Mouse (Mus musculus): ENCODE measurements around the gene Zwilch.
"Not testable (repeated sequence)": the region's sequence is repeated elsewhere in the genome, so short reads cannot be mapped to it uniquely, and the experiment has no call there.

Zwilch gene

DNA sequence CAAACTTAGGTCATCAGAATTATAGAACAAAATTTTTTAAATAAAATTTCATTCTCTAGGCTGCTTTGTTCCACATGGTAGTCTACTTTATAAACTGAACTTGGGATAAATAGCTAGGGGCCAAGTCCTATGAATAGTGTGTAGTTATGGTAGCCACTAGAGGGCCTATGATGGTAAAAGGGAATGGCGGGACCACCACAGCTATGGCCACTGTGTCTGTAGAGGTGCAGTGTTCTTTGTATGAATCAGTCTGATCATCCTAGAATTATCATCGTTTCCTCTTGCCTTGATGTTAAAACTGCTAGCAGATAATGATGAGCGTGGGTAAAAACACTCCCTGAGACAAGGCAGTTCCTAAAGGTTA is 5.7 kb upstream of the Zwilch start:
- DNase-seq: no peak

DNA sequence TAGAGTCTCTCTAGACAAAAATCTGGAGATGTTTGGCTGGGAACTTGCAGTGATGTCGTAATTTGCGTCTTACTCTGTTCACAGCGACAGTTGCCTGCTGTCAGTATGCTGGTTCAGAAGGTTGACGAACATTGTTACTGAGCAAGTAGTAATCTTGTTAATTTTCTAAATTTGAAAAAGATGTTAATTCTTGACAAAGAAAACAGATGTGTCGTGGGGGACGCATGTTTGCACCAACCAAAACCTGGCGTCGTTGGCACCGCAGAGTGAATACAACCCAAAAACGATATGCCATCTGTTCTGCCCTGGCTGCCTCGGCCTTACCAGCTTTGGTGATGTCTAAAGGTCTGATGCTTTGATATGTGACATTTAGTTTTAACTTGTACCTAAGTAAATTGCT is 2.5 kb upstream of the Zwilch start:
- DNase-seq: no peak

DNA sequence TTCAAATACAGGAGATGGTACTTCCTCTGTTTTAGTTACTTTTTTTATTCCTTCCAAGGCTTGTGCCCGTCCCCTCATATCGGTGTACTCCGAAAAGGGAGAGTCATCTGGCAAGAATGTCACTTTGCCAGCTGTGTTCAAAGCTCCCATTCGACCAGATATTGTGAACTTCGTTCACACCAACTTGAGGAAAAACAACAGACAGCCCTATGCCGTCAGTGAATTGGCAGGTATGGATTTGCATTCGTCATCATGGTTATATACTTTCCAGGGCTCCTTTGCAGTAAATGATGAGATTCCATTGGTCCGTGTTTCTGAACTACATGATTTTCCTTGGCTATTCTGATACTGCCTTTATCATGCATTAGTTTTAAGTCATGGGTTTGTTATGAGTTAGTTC is 1.9 kb upstream of the Zwilch start:
- no peak for DNase-seq

DNA sequence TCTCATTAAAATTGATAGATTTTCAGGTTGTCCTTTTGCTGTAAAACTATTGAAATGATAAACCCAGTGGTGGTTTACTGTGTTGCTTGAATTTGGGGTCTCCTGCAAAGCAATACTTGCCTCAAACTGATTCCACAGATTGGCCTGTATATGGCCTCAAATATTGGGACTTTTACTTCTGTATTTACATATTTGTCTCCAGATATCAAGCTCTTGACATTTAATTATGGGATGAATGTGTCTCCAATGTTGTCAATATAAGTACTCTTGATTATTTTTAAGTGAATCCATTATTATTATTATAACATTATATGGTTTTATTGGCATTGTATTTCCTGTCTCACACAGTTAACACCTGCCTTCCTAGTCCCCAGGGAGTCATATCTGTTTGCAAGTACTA is 1.4 kb upstream of the Zwilch start:
- DNase-seq: no peak

DNA sequence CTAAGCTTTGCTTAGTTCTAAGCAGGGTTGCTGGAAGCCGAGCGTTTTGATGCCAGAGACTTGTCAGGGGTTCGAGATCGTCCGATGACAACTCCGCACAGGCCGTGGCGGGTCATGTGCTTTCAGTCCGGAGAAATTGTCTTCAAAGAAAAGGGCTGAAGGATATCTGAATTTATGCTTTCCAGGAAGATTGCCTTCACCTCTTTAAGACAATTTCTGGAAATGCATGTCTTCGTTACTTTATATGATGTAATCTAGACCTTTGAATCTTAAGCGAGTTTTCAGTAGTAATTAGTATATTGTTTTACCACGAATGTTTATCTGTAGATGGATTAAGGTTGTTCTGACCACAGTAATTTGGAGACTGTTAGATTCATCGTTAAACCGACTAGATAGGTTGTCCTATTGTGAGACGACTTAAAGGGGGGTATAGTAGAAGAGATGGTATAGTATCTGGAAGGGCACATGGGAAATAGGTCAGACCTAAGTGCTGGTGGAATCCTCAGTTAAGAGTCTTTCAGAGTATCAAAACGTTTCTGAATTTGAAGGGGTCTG is 839 bp upstream of the Zwilch start:
- no peak for DNase-seq

DNA sequence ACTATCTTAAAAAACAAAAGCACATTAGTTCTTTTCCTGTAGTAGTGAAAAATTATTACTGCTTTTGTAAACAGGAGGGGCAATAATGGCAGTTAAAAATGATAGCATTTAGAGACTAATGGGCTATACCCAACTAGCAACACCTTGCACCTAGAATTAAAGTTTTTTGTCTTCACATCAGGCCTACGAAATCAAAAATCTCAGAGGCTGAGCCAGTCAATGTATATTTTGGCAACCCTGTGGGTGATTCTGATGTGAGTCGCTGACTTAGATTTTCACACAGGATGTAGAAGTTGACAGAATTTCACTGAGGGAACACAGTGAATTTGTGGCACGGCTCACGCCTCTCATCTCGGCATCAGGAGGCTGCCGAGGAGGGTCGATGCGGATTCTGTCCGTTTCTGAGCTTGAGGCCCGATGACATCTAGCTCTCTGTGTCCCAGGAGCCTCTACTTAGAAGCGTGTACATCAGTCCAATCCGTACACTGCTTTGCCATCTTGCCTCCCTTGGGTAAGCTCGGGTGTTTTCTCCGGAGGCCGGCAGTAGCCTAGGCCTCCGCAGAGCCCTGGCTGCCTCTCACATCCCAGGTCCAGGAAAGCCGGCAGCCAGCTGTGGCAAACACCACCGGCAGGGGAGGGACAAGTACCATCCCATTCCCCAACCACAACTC is 624 bp downstream of the Zwilch start:
- no peak for DNase-seq

DNA sequence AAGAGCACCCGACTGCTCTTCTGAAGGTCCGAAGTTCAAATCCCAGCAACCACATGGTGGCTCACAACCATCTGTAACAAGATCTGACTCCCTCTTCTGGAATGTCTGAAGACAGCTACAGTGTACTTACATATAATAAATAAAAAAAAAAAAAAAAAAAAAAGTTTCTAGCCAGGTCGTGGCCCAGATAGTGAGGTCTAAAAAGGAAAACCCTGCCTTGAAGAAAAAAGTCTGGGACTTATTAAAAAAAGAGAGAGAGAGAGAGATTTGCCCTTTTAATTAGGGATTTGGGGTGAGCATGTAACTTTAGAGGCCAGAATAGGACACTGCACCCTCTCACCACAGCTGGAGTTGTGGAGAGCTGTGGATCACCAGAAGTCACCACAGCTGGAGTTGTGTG is 2.9 kb downstream of the Zwilch start:
- DNase-seq: not testable (repeated sequence)

DNA sequence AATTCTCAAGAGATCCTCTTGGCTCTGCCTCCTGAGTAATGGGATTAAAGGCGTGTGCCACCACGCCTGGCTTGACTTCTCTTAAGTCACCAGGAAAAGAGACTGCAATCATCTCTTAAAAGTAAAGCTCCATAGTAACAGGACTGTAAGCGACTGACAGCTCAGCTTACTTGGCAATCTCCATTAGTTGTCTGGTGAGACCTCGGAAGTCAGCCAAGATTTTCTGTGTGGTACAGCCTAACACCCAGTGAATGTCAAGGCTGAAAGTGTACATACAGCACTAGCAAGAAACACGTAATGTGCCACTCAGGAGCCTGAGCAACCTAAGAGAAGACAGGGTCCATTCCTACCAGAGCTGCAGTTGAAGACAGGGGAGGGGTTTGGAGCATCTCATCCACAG is 12.4 kb downstream of the Zwilch start:
- DNase-seq: no peak

DNA sequence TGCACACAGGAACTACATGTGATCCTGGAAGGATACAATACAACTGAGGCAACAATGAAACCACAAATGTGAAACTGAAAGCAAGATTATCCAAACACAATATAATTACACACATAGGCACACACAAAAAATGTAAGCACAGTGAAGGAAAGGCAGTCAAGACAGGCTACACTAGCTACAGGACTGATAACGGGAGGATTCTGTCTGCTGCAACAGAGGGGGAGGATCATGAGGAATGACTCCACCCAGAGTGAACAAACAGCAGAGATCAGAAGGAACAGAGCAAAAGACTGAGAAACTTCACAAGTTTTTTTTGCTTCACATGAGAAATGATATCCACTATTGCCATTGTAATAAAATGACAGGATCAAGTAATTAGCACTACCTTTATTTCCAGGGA is 16.3 kb downstream of the Zwilch start:
- no peak for DNase-seq

DNA sequence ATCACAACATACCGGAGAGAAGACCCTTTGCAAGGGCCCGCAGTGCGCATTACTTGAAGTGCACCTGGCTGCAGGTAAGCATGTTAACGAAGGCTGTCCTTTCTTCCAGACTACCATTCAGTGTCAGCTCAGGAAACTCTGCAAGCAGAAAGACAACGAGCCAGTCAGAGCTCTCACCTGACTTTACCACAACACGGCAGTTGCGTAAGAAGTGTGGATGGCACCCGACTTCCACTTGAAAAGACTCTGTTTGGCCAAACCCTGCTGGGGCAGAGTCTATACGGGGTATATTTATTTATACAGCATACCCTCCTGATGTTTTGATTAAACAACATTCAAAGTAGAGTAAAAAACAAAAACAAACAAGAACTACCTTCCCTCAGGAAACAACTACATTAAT is 33.0 kb downstream of the Zwilch start:
- no peak for DNase-seq

DNA sequence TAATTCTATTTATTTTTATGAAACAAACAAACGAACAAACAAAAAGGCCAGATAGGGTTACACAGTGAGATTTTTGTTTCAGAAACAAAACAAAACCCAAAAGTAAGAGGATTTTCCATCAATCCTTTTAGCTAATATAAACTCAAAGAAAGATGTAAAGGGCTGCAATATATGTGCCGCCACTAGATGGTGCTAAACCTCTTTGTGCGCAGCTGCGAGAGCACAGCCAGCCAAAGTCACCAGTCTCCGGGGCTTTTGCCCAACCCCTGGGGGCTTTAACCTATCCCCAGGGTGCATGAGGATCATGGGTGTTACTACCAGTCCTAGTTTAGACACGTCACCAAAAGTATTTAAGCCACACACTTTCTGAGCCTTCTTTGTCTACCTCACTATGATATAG is 34.0 kb downstream of the Zwilch start:
- peak; percentile 49 for DNase-seq

DNA sequence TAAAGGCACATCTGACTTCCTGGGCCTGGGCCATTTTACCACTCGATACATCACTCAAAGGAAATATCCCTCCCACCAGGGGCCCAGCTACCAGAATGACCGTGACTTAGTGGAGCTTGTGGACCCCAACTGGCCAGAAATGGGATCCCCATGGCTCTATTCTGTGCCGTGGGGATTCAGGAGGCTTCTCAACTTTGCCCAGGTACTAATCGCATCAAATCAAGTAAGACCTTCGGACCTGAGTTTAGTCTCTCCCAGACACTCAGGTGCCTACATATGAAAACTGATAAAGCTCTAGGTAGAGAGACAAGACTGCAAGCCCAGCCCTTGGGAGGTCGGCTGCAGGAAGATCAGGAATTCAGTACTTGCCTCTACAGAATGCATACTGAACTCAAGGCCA is 41.3 kb downstream of the Zwilch start:
- DNase-seq: no peak

DNA sequence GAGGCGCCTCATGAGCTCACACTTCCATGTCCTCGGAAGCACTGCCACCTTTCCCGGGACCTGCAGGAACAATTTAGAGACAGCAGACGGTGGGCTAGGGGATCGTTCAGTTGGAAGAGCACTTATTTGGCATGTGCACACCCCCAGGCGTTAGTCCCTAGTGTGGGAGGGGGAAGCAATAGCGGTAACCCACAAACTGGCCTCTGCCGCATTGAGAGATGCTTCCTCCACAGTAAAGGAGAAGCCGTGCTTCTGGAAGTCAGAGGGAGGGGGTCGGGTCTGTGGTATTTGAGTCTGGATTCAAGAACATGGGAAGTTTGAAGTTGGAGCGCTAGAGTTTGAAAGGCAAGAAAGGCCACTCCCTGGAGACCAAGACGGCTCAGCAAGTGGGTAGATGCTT is 46.8 kb downstream of the Zwilch start:
- no peak for DNase-seq

DNA sequence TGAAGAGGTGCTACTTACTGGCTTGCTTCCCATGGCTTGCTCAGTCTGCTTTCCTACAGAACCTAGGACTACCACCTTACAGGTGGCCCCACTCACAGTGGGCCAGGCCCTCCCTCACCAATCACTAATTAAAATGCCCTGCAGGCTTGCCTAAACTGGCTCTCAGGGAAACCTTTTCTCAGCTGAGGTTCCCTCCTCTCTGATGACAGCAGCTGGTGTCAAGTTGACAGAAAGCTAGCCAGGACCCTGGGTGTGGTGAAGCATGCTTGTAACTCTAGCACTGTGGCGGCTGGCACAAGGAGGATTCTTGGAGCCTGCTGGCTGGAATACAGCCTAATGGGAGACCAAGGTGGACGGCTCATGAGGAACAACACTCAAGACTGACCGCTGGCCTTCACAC is 47.6 kb downstream of the Zwilch start:
- DNase-seq: no peak

DNA sequence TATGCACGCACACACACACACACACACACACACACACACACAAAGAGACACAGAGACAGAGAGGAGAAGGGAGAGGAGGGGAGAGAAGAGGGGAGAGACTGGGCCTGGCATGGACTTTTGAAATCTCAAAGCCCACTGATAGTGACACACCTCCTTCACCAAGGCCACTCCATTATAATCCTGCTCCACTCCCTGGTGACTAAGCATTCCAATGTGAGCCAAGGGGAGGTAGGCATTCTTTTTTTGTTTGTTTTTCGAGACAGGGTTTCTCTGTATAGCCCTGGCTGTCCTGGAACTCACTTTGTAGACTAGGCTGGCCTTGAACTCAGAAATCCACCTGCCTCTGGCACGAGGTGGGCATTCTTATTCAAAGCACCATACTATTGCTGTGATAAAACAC is 48.1 kb downstream of the Zwilch start:
- DNase-seq: not testable (repeated sequence)

DNA sequence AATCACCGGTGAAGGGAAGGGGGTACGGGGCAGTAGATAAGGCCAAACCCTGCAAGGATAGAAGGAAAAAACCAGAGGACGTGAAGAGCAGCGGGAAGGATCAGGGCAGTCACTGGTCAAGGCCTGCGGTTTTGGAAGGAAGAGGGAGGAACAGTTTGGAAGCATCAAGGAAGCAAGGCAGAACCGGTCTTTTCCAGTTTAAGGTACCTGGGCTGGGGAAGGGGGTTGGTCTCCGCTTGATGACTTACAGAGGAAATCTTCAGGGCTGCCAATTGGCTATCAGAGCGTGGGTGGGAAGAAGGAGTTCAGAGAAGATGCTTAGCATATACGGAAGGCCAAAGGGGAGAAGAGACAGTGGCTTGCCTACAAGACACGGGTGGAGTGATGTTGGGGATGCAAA is 50.3 kb downstream of the Zwilch start:
- DNase-seq: no peak

DNA sequence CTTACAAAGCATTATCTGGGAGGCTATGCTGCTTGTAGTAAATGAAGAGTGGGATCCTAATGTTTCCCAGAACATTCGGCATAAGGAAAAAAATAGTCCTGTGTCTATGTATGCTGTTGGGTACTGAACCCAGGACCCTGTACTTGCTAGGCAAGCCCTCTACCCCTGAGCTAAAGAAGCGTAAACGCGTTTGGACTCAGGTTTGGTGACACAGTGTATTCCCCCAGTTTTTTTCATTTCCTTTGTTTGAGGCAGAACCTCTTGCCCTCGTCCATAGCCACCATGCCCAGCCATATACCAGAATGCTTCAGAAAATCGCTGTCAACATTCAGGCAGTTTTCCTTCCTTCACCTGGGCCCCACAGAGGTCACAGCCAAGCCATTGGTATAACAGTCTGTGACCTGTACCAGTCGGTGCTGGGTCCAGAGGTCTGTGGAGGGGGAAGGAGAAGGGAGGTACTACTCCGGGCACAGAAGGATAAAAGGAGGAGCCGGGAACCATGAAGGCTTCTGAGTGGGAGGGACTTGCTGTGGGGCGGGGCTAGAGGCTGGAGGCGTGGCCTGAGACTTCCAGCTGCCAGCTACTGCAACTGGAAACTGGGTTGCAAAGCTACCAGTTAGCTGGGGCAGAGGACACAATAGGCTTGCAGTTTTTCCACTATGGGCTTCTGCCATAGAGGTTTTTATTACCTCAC is 52.2 kb downstream of the Zwilch start:
- peak; percentile 23 for DNase-seq

DNA sequence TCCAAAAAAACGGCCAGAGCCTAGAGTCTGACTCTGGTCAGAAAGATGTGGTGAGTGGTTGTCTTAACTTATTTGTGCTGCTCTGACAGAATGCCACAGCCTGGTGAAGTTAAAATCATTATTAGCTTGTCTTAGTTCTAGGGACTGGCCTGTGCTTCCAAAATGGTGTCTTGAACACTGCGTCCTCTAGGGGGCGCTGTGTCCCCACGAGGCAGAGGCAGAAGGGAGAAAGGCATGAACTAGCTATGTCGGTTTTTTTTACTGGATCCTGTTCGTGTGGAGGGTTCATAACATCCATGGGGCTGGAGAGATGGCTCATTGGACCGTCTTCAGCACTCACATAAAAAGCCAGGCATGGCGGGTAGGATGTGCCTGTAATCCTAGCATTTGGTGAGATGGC is 53.0 kb downstream of the Zwilch start:
- peak; percentile 60 for DNase-seq

DNA sequence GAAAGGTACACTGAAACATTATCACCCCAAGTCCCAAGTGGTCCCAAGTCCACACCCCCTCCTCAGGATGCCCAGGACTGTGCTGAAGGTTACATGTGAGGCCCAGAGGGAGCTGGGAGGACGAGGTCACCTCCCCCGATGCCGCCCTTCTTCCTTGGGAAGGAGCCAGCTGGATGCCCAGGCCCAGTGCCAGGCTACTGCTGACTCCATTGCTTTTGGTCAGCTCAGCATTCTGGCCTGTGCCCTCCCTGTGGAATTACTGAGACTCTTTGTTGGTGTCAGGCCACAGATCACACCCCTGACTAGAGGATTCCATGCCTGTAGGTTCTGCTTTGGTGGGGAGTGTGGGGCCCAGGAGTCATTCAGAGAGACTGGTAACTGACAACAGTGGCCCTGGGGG is 56.0 kb downstream of the Zwilch start, which contains the start of gene Lctl:
Gene Lctl, plus strand, starts transcription at position 272 of the 400 bp plus-strand sequence.
- no peak for DNase-seq

DNA sequence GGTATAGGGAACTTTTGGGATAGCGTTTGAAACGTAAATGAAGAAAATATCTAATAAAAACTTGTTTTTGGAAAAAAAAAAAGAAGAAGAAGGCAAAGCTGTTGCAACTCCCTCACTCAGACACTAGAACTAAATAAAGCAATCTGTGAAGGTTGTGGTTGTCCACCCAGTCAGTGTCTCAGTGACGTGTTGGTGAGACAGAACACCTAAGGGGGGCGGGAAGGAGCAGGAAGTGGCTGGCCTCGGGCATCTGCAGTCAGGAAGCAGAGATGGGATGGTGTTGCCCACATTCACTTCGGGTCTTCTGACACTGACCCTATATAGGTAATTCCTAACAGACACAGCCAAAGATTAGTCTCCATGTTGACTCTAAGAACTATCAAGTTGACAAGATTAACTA is 57.1 kb downstream of the Zwilch start:
- DNase-seq: no peak

DNA sequence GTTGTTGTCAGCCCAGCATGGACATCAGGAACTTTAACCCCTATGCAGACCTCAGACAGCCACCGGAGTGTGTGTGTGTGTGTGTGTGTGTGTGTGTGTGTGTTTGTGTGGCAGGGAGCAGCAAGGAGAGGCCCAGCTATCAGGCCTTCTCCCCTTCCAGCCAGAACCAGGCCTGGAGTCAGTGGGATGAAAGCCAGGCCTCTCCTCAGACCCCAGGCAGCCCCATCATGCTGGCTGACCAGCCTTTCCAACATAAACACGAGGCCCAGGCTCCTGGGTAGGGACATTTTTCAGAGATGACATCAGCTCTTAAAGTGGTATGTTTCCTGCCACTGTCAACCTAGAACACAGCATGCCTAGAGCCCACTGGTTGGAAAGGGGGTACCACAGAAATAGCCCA is 58.3 kb downstream of the Zwilch start:
- no peak for DNase-seq

DNA sequence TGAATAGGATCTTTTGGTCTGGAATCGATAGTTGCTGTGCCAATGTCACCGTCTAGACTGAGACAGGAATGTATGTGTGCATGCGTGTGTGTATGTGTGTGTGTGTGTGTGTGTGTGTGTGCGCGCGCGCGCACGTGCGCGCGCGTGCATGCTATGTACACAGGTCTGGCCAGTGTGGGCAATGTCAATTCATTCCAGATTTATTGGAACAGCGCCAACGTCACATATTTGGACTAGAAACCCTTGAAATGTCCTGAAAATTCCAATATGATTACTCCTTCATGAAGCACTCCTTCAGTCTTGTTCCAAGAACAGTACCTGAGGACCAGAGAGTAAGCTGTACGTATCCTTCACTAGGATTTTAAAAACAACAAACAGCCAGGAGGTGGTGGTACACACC is 62.4 kb downstream of the Zwilch start:
- no peak for DNase-seq

DNA sequence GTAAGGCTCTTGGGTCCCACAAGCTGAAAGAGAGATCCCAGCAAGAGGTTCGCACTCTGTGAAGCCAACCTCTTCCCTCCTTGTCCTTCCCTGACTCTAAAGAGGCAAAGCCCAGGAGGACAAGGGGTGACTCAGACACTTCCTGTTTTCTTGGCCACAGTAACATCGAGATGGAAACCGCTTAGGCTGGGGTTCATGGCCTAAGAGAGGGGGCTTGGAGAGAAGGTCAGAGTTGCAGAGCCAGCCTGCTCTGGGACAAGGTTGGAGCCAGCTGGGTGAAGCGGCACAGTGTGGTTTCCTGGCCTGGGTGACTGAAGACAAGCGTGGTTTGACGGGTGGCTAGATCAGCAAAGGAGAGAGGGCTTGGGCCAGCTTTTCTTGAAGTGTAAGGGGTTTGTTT is 67.6 kb downstream of the Zwilch start:
- no peak for DNase-seq

DNA sequence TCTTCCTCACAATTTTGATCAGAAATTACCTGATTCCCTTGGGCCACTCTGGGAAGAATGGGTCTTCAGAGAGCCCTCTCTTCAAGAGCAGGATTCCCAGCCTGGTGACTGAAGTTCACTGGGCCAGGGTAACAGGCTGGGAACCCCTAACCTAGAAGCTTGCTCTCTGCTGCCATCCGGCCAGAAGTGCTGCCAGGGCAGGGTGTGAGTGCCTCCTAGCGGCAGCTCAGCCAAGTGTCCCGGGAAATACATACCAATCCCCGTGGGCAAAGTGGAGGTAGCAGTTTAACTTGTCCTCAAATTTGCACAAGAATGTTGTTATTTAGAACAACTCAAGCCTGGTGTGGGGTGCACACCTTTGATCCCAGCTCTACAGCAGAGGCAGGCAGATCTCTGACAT is 72.5 kb downstream of the Zwilch start:
- peak; percentile 81 for DNase-seq

DNA sequence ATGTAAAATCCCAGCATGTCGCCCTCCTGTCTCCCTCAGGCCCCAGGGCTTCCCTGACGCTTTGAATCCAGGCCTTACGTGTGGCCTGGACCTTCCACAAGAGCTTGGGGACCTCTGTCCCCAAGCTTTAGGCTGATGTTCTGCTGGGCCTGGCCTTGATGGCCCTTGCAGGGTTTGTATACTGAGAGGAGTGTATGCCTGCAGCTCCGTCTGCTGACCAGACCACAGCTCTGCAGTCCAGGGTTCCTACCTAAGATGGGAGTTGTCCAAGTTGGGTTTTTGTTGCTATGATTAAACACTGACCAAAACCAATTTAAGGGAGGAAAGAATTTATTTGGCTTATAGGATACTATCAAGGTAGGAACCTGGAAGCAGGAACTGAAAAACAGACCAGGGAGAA is 74.6 kb downstream of the Zwilch start:
- no peak for DNase-seq
